Mouse (Mus musculus) kidney, postnatal 25 days (tissue): ENCODE results near the gene Zrsr2.

Experiments used
- DNase-seq, 2 experiments: peaks; one replicate each; pipeline ENCODE4 v3.0.0; 2021; ENCODE audit warnings: mixed read lengths in 2 of 2

Zrsr2 gene

GRCm38 (mm10) chrX:163958467-163958875 is at the start of gene Zrsr2:
Gene Zrsr2, minus strand, starts transcription at chrX:163958661.
- peak; percentile 93 for DNase-seq

- DNase-seq, result peak in 1 of 2 experiments; percentile 12
These were observed 46.3 kb upstream of the Zrsr2 start for GRCm38 (mm10) chrX:164004809-164005208.

DNA sequence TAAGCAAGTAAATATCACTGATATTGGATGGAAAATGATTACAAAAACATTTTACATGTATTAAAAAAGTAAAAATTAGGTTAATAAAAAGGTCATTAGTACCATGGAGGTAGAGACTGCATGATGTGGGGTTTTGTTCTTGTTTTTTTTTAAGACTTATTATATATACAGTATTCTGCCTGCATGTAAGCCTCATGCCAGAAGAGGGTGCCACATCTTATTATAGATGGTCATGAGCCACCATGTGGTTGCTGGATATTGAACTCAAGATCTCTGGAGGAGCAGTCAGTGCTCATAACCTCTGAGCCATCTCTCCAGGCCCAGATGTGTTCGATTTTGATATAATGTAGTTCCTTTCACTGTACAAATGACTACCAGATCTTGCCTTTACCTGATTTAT is 41.4 kb upstream of the Zrsr2 start:
- DNase-seq, result peak in 1 of 2 experiments; percentile 18

GRCm38 (mm10) chrX:163996754-163997153 is 38.3 kb upstream of the Zrsr2 start:
- DNase-seq, result no peak

- no peak for DNase-seq
These were observed 29.4 kb upstream of the Zrsr2 start for GRCm38 (mm10) chrX:163987718-163988374.

GRCm38 (mm10) chrX:163982129-163982528 is 23.7 kb upstream of the Zrsr2 start:
- DNase-seq, result no peak

DNA sequence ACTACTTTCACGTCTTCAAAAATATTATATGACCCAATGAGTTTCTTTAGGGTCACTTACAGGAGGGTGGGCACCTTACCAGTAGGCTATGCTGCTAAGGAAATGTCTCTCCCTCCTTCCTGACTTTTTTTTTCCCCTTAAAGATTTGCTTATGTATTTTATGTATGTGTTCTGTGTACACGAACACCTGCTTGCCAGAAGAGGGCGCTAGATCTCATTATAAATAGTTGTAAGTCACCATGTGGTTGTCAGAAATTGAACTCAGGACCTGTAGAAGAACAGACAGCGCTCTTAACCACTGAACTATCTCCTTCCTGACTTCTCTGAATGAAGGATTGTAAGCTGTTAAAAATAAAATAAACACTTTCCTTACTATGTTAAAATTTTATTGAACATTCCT is 23.0 kb upstream of the Zrsr2 start:
- DNase-seq, result no peak

GRCm38 (mm10) chrX:163981092-163981491 is 22.6 kb upstream of the Zrsr2 start:
- DNase-seq, result no peak

- peak; percentile 75 to 86 for DNase-seq
These were observed 526 bp downstream of the Zrsr2 start for GRCm38 (mm10) chrX:163957803-163958466.

DNA sequence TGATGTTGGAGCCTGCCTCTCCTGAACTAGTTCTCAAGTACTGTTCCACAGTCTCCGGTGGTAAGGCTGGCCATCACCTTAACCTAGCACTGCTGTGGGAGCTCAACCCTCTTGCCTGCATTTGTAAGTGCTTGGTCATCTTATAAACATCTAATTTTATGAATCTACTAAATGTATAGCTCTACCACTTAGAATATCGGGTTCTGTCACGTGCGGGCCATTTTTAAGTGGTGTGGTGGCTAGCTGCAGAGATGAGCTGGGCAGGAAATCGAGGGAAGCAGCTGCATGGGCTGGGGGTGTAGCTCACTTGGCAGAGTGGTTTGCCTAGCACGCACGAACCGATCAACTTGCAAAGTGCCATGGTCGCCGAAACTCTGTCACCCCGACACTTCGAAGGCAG is 1.1 kb downstream of the Zrsr2 start:
- DNase-seq, result no peak

- no peak for DNase-seq
These were observed 6.8 kb downstream of the Zrsr2 start for GRCm38 (mm10) chrX:163951618-163952017.

DNA sequence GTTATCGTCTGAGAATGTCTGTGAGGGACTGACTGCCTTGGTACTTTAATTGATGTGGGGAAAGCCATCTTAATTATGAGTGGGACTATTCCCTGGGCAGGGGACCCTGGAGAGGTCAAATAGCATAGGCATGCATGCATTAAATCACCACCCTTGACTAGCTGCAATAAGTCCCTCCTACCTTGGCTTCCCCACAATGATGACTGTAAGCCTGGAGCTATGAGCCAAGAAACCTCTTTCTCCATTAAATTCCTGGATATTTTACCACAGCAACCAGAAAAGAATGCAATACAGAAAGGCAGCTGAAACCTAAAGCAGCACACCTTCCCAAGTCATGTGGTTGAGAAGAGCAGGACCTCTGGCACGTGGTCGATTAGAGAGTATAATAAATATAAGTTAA is 14.1 kb downstream of the Zrsr2 start:
- no peak for DNase-seq

DNA sequence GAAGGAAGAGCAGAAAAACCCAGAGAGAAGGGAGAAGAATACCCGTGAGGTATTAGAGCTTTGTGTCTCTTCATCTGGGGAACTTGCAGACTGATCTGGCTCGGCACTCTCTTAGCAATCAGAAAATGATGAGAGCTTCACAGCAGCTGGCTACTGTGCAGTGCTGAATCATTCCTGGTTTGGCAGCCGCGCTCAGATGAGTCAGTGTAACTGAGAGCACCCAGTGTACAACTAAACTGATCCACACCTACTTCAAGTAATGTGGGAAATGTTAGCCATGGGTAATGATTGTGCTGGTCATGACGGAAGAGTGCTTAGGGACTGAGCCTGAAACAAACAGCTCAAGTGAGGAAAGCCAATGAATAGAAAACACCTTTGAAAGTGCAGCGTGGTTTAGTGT is 19.9 kb downstream of the Zrsr2 start:
- no peak for DNase-seq

DNA sequence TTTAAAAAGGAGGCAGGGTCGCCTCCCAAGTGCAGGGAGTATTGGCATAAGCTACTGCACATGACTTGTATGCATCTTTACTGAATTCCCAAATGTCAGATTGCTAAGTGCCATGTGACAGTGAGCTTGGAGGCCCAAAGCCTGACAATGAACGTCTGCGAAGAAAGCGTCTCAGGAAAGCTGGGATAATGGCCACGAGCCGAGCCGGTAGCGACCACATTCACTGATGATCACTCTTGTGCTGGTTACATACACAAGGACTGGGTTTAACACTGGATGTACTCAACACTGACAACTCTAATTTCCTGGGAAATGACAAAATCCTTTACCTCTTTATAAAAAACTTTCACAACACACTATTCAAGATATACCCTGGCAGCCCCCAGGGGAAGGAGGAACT is 23.7 kb downstream of the Zrsr2 start:
- DNase-seq, result no peak

- DNase-seq, result no peak
These were observed 28.9 kb downstream of the Zrsr2 start for GRCm38 (mm10) chrX:163929550-163929949.

- DNase-seq, result peak in 1 of 2 experiments; percentile 2
These were observed 45.7 kb downstream of the Zrsr2 start for GRCm38 (mm10) chrX:163912791-163913190.

- peak; percentile 10 to 48 for DNase-seq
These were observed 49.1 kb downstream of the Zrsr2 start for GRCm38 (mm10) chrX:163909381-163909780.

GRCm38 (mm10) chrX:163908337-163909250 is 49.9 kb downstream of the Zrsr2 start, which contains the start of gene Ap1s2:
Gene Ap1s2, plus strand, starts transcription at chrX:163909017.
- DNase-seq, result peak; percentile 94 to 97

DNA sequence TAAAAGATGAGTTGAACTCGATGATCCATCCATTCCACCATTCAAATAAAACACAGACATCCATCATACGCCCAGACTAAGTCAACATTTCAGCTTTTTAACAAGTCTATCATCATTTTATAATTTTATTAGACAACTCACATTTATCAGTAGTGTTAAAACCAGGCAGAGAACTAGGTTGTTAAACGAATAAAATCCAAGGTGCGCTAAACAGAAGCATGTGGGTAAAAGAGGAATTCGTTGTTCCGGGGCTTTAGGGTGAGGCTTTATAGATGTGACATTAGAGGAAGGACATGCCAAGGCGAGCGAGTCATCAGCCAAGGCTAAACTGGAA is 50.5 kb downstream of the Zrsr2 start:
- DNase-seq, result no peak

DNA sequence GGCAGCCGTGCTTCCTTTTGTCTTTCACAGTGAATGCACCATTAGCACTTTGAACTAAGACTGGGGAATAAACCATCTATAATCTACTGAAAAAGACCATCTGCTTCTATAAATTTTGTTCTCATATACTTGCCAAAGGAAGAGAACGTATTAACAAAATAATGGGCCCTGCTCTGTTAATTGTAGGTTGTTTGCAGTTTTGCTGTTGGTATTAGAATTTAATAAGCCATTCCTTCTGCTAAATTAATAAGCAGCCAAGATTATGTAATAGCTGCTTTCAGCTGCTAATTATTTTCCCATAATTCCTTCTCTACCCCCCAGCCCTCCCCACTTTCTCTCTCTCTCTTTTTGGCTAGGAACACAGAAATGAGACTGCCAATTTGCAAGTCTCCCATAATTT is 51.6 kb downstream of the Zrsr2 start:
- no peak for DNase-seq

- no peak for DNase-seq
These were observed 58.9 kb downstream of the Zrsr2 start for GRCm38 (mm10) chrX:163899431-163900020.

GRCm38 (mm10) chrX:163897354-163897753 is 61.1 kb downstream of the Zrsr2 start:
- no peak for DNase-seq

GRCm38 (mm10) chrX:163885539-163885981 is 72.9 kb downstream of the Zrsr2 start:
- no peak for DNase-seq
